Mouse (Mus musculus): ENCODE data around the gene Nacad. TPM values are rescaled to one million over a fixed set of nuclear protein-coding genes. Genes with fewer than 3 reads are reported as not detected.
A peak's percentile ranks its signal among the peaks of the same experiment; 100 is the strongest.

Gene Nacad
- polyA plus RNA-seq, 1 experiment from 2014 or later, result 7.2 TPM

DNA sequence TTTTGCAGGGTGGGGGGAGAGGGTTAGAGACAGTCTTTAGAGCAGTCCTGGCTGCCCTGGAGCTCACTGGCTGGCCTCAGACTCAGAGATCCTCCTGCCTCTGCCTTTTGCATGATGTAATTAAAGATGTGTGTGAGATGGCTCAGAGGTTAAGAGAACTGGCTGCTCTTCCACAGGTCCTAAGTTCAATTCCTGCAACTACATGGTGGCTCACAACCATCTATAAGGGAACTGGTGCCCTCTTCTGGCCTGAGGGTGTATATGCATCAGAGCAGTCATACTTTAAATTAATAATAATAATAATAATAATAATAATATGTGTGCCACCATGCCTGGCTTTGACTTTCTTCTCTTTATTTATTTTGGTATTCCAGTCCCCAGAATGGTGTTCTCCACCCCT, 23.8 kb upstream of the Nacad start:
- Histone ChIP-seq H3K27ac (ENCODE audit: low read length) (no peak overlapping the region), H3K9me3 (replicated peaks; ENCODE audit: control insufficient read depth, low read length) (no peaks in the 10 kb centered on the region), H3K9ac (ENCODE audit: low read length) (no peak overlapping the region), H3K27me3 (ENCODE audit: control insufficient read depth, insufficient read depth, low read length) (no peaks in the 10 kb centered on the region), H3K4me2 (ENCODE audit: low read depth, low read length) (no peak overlapping the region), H3K36me3 (ENCODE audit: control insufficient read depth, insufficient read depth, low read length) (no peaks in the 10 kb centered on the region), H3K4me1 (ENCODE audit: control insufficient read depth, insufficient read depth, low read length) (peaks cover 9% of the 10 kb centered on the region), H3K4me3 (replicated peaks; ENCODE audit: low read length) (no peak overlapping the region)
- no peak for ATAC-seq (ENCODE audit: insufficient read depth, low FRiP score)

DNA sequence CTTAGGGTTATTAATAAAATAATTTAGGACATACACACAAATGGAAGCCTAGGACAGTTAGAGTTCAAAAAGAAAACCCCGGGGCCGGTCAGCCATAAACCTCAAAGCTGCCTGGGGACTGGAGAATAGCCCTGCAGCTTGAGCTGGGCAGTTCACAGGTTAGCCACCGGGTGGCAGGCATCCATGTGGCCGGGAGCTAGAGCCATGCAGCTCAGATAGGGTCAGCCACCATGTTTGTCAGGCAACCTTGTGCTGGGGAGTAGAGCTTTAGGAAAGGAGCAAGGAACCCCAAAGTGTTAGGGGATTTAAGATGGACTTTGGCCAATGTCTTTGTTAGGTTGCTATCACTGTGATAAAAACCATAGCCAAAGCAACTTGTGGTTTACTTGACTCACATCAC, 22.7 kb upstream of the Nacad start:
- Histone ChIP-seq H3K27ac (ENCODE audit: low read length) (no peak overlapping the region), H3K9ac (ENCODE audit: low read length) (no peak overlapping the region), H3K4me2 (ENCODE audit: low read depth, low read length) (no peak overlapping the region), H3K4me3 (replicated peaks; ENCODE audit: low read length) (no peak overlapping the region), H3K36me3 (ENCODE audit: control insufficient read depth, insufficient read depth, low read length) (0 out of 2 replicates have a peak, but pooled peaks cover 2% of the 10 kb centered on the region), H3K4me1 (ENCODE audit: control insufficient read depth, insufficient read depth, low read length) (peaks cover 19% of the 10 kb centered on the region), H3K9me3 (replicated peaks; ENCODE audit: control insufficient read depth, low read length) (no peaks in the 10 kb centered on the region), H3K27me3 (ENCODE audit: control insufficient read depth, insufficient read depth, low read length) (no peaks in the 10 kb centered on the region)
- 26% methylated on average over 4 of the region's 4 CpGs for WGBS
- no peak for ATAC-seq (ENCODE audit: insufficient read depth, low FRiP score)

DNA sequence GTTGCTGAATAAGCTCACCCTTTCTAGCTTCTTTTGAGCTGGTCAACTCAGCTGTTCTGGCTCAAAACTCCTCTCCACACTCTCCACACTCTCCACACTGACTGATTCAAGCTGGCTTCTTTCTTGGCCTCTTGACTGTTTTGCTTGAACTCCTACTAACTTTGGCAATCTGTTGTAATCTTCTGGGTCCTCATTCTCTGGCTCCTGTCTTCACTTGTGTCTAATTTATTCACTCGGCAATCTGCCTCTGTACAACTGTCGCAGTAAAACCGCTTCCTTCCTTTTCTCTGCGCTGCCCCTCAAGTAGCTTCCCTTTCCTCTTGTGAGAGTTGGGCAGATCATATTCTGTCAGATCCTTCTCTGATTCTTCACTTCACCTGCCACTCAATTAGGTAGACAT, 21.9 kb upstream of the Nacad start:
- ATAC-seq (ENCODE audit: insufficient read depth, low FRiP score), result no peak
- 0 out of 2 replicates have a peak, but pooled peaks cover 9% of the 10 kb centered on the region for H3K36me3 ChIP-seq (ENCODE audit: control insufficient read depth, insufficient read depth, low read length)
- no peak overlapping the region for H3K4me2 ChIP-seq (ENCODE audit: low read depth, low read length)
- H3K27ac ChIP-seq (ENCODE audit: low read length), result no peak overlapping the region
- no peak overlapping the region for H3K9ac ChIP-seq (ENCODE audit: low read length)
- WGBS, result 75% methylated on average over 4 of the region's 4 CpGs
- no peak overlapping the region for H3K4me3 ChIP-seq (replicated peaks; ENCODE audit: low read length)
- H3K9me3 ChIP-seq (replicated peaks; ENCODE audit: control insufficient read depth, low read length), result no peaks in the 10 kb centered on the region
- peaks cover 19% of the 10 kb centered on the region for H3K4me1 ChIP-seq (ENCODE audit: control insufficient read depth, insufficient read depth, low read length)
- no peaks in the 10 kb centered on the region for H3K27me3 ChIP-seq (ENCODE audit: control insufficient read depth, insufficient read depth, low read length)

DNA sequence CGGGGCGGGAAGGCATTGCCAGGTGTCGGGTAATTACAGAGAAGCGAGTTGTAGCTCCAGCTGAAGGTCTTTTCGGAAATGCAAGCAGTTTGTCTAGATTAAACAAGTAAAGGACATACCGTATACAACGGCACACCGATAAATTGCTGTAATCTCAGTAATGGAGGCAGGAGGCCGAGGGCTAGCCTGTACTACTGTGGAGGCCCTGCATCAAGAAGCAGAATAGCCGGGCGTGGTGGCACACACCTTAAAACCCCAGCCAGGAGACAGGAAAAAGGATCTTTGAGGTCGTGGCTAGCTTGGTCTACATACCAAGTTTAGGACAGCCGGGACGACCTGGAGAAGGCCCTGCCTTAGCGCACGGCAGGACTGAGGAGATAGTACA, 20.5 kb upstream of the Nacad start:
- no peaks in the 10 kb centered on the region for H3K9me3 ChIP-seq (replicated peaks; ENCODE audit: control insufficient read depth, low read length)
- 14% methylated on average over 16 of the region's 16 CpGs for WGBS

DNA sequence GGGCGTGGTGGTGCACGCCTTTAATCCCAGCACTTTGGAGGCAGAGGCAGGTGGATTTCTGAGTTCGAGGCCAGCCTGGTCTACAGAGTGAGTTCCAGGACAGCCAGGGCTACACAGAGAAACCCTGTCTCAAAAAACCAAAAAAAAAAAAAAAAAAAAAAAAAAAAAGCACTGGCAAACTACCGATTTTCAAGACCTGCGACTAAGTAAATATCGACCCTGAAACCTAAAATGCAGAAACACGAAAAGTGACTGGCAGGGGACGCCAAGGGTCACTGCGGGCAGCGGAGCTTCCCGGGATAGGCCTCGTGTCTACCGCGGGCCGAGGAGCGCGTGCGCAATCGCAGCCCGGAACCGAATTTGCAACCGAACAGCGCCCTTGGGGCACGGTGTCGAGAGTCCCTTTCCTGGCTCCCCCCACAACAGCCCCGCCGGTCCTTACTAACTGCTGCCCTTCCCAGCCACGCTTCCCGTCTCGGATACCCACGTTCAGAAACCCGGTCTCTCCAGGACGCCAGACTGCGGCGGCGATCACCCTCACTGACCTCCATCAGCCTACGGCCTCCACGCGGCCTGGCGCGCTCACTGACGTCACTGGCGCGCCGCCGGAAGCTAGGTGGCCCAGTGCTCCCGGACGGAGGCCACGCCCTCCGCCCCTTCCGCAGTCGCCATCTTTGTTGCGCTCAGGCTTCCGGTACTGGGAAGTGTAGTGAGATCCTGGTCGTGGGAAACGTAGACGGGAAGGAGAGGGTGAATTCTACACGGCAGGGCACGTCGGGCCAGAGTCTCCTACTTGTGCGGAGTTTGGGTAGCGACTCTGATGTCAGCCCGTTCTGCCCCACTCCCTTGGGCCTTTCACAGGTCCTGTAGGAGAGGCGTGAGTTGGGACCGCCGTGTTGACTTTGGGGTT, 19.9 kb upstream of the Nacad start, which contains the start of gene Tbrg4:
Gene Tbrg4 (minus strand): TSS at position 590 of the 910 bp plus-strand sequence.
- peak; percentile 94 for ATAC-seq (ENCODE audit: insufficient read depth, low FRiP score)
- Histone ChIP-seq H3K4me3 (replicated peaks; ENCODE audit: low read length) (peak within 1 kb of the TSS; percentile 58), H3K4me2 (ENCODE audit: low read depth, low read length) (peak within 1 kb of the TSS; percentile 98), H3K4me1 (ENCODE audit: control insufficient read depth, insufficient read depth, low read length) (peaks cover 19% of the 10 kb centered on the region), H3K27ac (ENCODE audit: low read length) (peak within 1 kb of the TSS; percentile 88), H3K36me3 (ENCODE audit: control insufficient read depth, insufficient read depth, low read length) (0 out of 2 replicates have a peak, but pooled peaks cover 9% of the 10 kb centered on the region), H3K9ac (ENCODE audit: low read length) (peak within 1 kb of the TSS; percentile 81), H3K9me3 (replicated peaks; ENCODE audit: control insufficient read depth, low read length) (no peaks in the 10 kb centered on the region), H3K27me3 (ENCODE audit: control insufficient read depth, insufficient read depth, low read length) (no peaks in the 10 kb centered on the region)
- WGBS, result under 1% methylated on average over 66 of the region's 66 CpGs

More for the DNA sequence above, 20.5 kb upstream of the Nacad start:
- Histone ChIP-seq H3K4me3 (replicated peaks; ENCODE audit: low read length) (peak overlapping the region; percentile 58), H3K27me3 (ENCODE audit: control insufficient read depth, insufficient read depth, low read length) (no peaks in the 10 kb centered on the region), H3K4me1 (ENCODE audit: control insufficient read depth, insufficient read depth, low read length) (peaks cover 19% of the 10 kb centered on the region), H3K27ac (ENCODE audit: low read length) (peak overlapping the region; percentile 88), H3K36me3 (ENCODE audit: control insufficient read depth, insufficient read depth, low read length) (0 out of 2 replicates have a peak, but pooled peaks cover 9% of the 10 kb centered on the region), H3K9ac (ENCODE audit: low read length) (peak overlapping the region; percentile 81), H3K4me2 (ENCODE audit: low read depth, low read length) (peak overlapping the region; percentile 98)
- ATAC-seq (ENCODE audit: insufficient read depth, low FRiP score), result no peak

DNA sequence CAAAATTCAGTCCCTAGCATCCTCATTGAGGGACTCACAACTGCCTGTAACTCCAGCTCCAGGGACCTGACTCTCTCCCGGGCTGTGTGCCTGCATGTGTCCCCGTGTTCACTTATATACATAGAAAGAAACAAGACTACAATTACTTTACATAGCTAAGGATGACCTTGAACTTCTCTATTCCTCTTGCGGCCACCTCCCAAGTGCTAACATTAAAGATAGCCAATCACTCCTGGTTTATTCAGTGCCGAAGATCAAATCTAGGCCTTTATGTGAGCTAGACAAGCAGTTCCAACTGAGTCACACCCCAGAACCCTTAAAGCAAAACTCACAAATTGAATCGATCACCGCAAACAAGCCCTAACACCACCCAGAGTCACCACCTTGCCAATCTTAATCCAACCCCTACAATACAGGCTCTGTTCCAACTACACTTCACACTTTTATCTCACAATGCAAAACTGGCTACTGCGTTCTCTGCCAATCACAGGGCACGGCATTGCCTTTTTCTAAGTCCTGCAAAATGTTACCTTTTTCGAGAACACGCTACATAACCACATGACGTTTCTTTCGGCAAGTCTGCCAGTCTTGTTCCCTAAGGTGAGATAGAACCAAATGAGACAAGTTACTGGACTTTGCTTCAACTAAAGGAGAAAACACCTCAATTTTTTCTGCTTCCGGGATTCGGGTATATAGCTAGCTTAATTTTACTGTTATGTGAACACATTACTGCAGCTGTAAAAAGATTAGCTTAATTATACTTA, 18.9 kb upstream of the Nacad start:
- 54% methylated on average over 14 of the region's 14 CpGs for WGBS
- Histone ChIP-seq H3K4me2 (ENCODE audit: low read depth, low read length) (peak overlapping the region; percentile 83), H3K36me3 (ENCODE audit: control insufficient read depth, insufficient read depth, low read length) (peaks cover 14% of the 10 kb centered on the region; the same call in 1 of the 2 replicates), H3K4me1 (ENCODE audit: control insufficient read depth, insufficient read depth, low read length) (peaks cover 19% of the 10 kb centered on the region), H3K27ac (ENCODE audit: low read length) (no peak overlapping the region), H3K27me3 (ENCODE audit: control insufficient read depth, insufficient read depth, low read length) (no peaks in the 10 kb centered on the region), H3K9me3 (replicated peaks; ENCODE audit: control insufficient read depth, low read length) (no peaks in the 10 kb centered on the region), H3K4me3 (replicated peaks; ENCODE audit: low read length) (peak overlapping the region; percentile 58), H3K9ac (ENCODE audit: low read length) (peak overlapping the region; percentile 81)
- 0 out of 2 replicates have a peak, but pooled peaks have one; percentile 4 for ATAC-seq (ENCODE audit: insufficient read depth, low FRiP score)

DNA sequence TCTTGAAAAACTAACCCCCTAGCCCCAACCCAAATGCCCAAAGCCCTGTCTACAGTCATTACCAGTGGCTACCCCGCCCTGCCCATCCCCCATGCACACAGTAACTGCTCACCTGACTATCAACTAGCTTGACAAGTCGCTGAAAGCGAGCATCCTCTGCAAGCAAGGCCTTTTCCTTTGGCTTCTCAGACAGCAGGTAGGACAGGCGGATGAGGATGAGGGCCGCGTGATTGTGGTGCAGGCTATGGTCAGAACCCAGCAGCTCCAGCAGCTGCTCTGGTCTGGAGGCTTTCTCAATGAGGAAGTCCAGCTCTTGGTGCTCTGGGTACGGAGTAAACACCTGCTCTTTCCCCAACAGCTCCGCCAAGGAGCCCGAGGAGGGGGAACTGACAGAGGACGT, 17.9 kb upstream of the Nacad start:
- WGBS, result 79% methylated on average over 10 of the region's 10 CpGs
- H3K4me3 ChIP-seq (replicated peaks; ENCODE audit: low read length), result peak overlapping the region; percentile 58
- peaks cover 19% of the 10 kb centered on the region for H3K4me1 ChIP-seq (ENCODE audit: control insufficient read depth, insufficient read depth, low read length)
- peaks cover 23% of the 10 kb centered on the region; the same call in 1 of the 2 replicates for H3K36me3 ChIP-seq (ENCODE audit: control insufficient read depth, insufficient read depth, low read length)
- H3K9me3 ChIP-seq (replicated peaks; ENCODE audit: control insufficient read depth, low read length), result no peaks in the 10 kb centered on the region
- no peak overlapping the region for H3K9ac ChIP-seq (ENCODE audit: low read length)
- no peak for ATAC-seq (ENCODE audit: insufficient read depth, low FRiP score)
- H3K4me2 ChIP-seq (ENCODE audit: low read depth, low read length), result peak overlapping the region; percentile 83
- H3K27me3 ChIP-seq (ENCODE audit: control insufficient read depth, insufficient read depth, low read length), result no peaks in the 10 kb centered on the region
- H3K27ac ChIP-seq (ENCODE audit: low read length), result no peak overlapping the region

DNA sequence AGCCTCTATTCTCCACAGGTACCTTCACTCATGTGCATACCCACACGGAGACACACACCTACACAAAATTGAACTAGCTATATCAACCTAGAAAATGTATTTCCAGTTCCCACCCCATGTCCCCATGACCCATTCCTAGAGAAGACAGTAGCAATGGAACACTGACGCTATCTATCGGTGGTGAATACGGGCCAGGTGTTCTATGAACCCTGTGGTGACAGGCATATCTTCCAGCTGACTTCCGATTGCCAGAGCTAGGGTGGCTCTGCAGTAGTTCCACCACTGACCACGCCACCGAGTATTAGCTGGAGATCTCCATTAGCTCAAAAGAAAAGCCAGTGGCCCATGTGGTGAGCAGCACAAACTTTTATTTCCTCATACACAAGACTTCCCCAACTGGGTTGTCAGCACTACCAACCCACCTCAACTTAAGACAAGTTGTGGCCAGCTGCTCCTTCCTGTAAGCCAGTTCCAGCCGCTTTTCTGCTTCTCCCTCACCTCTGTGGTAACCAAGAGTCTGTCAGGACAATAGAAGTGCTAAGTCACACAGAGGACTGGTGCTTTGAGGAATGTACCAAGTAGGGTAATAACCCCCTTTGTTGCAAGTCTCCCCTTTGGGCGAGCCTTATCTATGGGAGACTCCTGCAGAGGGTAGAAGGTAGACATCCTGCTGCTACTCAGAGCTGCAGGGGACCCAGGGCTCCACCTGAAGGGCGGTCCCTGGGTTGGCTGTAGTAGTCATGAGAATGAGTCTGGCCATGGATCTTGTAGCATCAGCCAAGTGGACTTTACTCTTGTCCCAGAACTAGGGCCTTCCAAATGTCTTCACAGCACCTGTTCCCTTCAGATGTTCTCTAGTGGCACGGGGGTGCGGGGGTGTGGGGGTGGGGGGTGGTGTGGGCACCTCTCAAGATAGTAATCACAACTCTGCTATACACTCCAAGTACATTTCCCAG, 9.7 kb upstream of the Nacad start:
- no peak for ATAC-seq (ENCODE audit: insufficient read depth, low FRiP score)
- H3K36me3 ChIP-seq (ENCODE audit: control insufficient read depth, insufficient read depth, low read length), result peaks cover 54% of the 10 kb centered on the region
- H3K9me3 ChIP-seq (replicated peaks; ENCODE audit: control insufficient read depth, low read length), result no peaks in the 10 kb centered on the region
- H3K4me3 ChIP-seq (replicated peaks; ENCODE audit: low read length), result no peak overlapping the region
- H3K9ac ChIP-seq (ENCODE audit: low read length), result no peak overlapping the region
- H3K27me3 ChIP-seq (ENCODE audit: control insufficient read depth, insufficient read depth, low read length), result no peaks in the 10 kb centered on the region
- H3K4me1 ChIP-seq (ENCODE audit: control insufficient read depth, insufficient read depth, low read length), result no peaks in the 10 kb centered on the region
- 88% methylated on average over 12 of the region's 12 CpGs for WGBS
- no peak overlapping the region for H3K4me2 ChIP-seq (ENCODE audit: low read depth, low read length)
- no peak overlapping the region for H3K27ac ChIP-seq (ENCODE audit: low read length)

Data from stomach, embryonic 16.5 days (tissue).